Mouse (Mus musculus): ENCODE measurements around the gene Syt1.

GRCm38 (mm10) chr10:108771081-108771480 lies 239.7 kb downstream of the Syt1 start:
- no peak for TF ChIP-seq CTCF (IDR thresholded peaks at IDR 0.05; ENCODE audit: control insufficient read depth, insufficient read depth, insufficient replicate concordance, low read depth, low read length)
- TF ChIP-seq POLR2A (IDR thresholded peaks at IDR 0.05; ENCODE audit: control insufficient read depth, low read depth, low read length), result no peak

Measured in testis, adult 2 months (tissue).